Mouse (Mus musculus) embryo, embryonic 9.5 days (tissue): ENCODE measurements at regions not wholly inside any gene's neighbourhood (a gene's known extent, or its start where the extent isn't known, plus 50 kb on each side); places are given as distances from the start of the nearest gene placed in this dataset.

Experiments
- DNase-seq: peaks from one replicate; pipeline ENCODE4 v3.0.0-alpha.2; 2017; ENCODE audit errors: extremely low spot score

GRCm38 (mm10) chr13:72691783-72692729, 63.4 kb downstream of the Irx2 start:
- no peak for DNase-seq

GRCm38 (mm10) chr13:72707469-72707868, 78.8 kb downstream of the Irx2 start:
- DNase-seq = no peak

- no peak for DNase-seq
These were observed 80.1 kb downstream of the Irx2 start for GRCm38 (mm10) chr13:72708728-72709127.

DNA sequence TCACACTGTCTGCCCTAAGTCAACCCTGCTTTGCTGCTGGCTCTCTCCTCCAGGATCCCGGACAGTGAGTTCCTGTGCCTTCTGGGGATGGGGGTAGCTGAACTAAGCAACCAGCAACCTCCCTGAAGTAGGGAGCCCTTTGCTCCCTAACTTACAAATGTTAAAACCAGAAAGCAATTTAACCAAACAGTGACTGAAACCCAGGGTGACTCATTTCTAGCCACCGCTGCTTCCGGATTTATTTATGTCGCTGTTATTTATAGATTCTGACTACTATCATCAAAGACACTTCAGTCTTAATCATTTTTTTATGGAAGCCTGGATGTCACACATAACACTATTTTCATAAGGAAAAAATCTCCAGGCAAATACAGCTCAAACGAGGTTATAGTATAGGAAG, 81.4 kb downstream of the Irx2 start:
- DNase-seq = no peak

DNA sequence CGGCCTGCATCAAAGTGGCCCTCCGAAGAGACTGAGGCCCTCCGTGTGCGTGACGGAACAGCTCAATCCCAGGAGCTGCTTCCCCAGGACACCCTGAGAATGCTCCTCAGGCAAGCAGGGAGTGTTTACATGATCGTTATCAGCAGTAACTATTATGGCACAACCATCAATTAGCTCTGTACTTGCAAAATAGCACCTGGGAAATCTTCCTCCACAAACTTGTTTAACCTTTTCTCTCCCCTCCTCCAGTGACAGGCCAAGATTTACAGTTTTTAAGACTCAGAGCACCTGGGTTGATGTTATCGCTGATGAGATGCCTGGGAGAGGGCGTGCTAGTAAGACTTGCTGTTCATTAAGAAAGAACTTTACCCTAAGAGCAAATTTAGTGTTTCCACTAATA, 82.5 kb downstream of the Irx2 start:
- DNase-seq = peak; percentile 9

DNA sequence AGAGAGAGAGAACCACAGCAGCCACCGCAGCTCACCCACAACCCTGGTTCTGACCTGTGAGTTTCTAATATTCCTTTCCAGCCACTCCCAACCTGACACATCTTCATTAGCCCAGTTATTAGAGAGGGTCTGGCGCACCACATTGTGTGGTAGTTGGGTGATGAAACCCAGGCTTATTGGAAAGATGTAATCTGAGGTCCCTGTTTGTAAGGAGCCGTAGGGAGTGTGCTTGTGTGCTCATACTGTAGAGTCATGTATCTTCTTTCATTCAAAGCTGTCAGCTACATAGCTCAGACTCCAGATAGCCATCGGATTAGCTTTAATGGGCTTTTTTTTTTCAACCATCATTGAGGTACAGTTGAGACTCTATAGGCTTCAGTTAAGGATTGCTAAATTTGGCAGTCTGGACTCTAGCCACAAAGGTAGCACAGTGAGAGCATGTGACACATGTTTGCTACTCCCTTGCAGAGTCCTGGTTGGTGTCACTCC, 83.3 kb downstream of the Irx2 start:
- DNase-seq = no peak

DNA sequence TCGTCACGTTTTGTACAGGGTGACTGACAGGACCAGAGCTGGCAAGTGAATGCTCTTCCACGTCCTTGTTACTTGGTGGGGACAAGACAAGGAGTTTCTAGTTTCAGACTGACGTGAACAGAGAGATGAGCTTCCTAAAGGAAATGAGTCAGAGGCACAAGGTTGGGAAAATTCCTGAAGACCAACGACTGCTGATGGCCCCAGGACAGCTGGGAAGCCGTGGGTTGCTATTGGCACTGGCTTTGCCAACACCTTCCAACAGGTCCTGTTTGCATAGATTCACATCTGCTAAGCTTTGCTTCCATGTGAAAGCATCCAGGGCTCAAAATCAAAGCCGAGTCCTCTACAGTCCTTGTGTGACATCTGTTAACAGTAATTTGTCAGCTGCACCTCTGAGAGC, 86.2 kb downstream of the Irx2 start:
- no peak for DNase-seq

DNA sequence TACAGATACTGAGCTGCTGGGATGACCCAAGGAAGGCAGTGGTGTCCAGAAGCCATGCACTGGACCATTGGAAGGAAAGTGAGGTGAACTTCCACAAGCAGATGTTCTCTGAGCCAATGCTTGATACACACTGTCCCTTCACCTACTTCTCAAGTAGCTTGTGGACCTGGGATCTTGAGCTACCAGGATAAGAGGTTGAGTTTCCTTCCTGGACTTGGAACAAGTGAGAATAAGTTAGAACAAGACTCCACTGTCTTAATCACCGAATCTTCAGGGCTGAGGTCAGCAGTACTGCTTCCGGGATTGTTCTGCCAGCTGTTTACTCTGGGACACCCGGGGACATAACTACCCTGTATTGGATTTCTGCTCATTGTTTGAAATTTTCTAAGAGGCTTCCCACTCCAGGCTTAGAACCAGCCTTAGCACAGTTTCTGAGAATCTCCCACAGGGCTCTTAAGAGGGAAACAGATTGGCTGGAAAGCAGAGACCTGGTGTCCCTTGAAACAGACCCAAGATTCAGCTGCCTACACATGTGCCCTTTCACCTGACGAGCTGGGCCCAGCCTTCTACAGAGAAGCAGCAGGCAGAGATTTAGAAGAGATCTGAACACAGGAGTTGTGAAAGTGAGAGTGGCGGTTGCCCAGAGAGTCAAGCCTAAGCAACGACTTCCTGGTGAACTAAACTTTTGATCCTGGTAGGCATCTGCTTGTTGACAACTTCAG, 87.5 kb downstream of the Irx2 start:
- DNase-seq = no peak

DNA sequence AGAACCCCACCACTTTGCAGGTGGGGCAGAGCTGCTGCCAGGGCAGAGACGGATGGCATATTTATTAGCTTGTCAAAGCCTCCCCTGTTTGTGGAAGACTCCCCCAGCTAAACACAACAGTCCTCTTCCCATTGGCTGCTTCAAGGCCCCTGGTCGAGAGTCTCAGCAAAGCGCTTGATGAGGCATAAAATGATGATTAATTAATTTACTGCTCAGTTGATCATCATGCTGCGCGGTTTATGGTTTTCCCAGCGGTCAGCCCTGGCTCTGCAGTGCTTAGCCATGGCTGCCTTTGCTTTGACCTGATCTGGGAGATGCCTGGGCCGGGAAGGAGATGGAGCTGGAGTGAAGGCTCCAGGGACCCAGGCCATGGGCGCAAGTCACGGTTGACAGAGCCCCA, 98.5 kb downstream of the Irx2 start:
- DNase-seq = peak; percentile 41

- DNase-seq = no peak
These were observed 107.3 kb downstream of the Irx2 start for GRCm38 (mm10) chr13:72735916-72736315.

- no peak for DNase-seq
These were observed 108.4 kb downstream of the Irx2 start for GRCm38 (mm10) chr13:72736992-72737391.

- DNase-seq = no peak
These were observed 118.6 kb downstream of the Irx2 start for GRCm38 (mm10) chr13:72747187-72747586.

- DNase-seq = no peak
These were observed 126.4 kb downstream of the Irx2 start for GRCm38 (mm10) chr13:72755036-72755435.

- DNase-seq = no peak
These were observed 133.9 kb downstream of the Irx2 start for GRCm38 (mm10) chr13:72762481-72762880.

- no peak for DNase-seq
These were observed 134.7 kb downstream of the Irx2 start for GRCm38 (mm10) chr13:72763337-72763736.

GRCm38 (mm10) chr13:72767306-72767705, 138.7 kb downstream of the Irx2 start:
- DNase-seq = no peak

GRCm38 (mm10) chr13:72769007-72769595, 140.5 kb downstream of the Irx2 start:
- no peak for DNase-seq

DNA sequence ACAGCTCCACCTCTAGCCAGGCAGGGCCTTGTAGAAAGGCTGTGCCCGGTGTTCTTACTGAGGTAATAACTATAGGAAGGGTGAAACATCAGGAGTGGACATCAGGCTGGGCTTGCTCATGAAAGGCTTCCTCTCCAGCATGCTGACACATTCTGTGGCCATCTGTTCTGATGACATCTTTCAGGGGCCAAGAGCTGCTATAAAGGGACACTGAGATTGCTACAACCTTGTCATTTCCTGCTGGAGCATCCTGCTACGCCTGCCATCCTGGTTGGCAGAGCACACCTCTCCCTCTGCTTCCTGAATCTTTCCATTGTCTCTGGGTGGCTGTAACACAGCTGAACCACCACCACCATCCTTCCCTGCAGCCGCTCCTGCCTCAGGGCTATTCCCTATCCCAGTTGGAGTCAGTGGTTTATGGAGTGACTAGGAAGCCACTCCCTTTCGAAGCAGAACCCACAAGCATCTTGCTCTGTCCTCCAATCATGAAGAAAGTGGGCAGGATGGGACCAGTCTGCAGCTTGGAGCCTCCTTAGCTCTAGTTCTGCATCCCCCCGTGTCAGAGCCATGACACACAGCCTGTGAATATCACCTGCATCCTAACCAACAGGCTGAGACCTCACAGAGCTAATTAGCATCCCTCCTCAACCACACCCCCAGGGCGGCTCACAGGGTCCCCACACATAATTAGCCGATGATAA, 154.6 kb downstream of the Irx2 start:
- DNase-seq = no peak

DNA sequence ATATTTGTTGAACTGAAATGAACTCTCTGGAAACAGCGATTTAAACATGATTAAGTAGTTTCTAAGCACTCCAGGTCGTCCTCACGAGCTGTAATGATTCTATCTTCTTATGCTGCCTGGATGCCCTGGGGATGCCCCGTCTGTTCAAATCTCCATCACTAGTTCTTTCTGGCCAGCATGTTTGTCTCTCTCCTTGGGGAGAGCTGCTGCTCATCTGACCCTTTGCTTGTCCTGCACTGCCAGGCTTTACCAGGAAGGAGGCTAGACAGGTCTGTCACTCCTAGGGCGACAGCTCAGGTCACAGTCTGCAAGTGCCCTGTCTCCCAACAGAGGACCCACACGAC, 155.1 kb downstream of the Irx2 start:
- DNase-seq = no peak

- no peak for DNase-seq
These were observed 164.1 kb downstream of the Irx2 start for GRCm38 (mm10) chr13:72792695-72793094.

GRCm38 (mm10) chr13:72800021-72800420, 171.4 kb downstream of the Irx2 start:
- DNase-seq = no peak

GRCm38 (mm10) chr13:72800546-72800945, 171.9 kb downstream of the Irx2 start:
- no peak for DNase-seq
